Mouse (Mus musculus): ENCODE measurements around the gene Myo15. TPM values are rescaled to one million over a fixed set of nuclear protein-coding genes. Genes with fewer than 3 reads are reported as not detected.

The Myo15 gene
- total and polyA plus RNA-seq, 3 experiments, result 0.04 to 0.07 TPM; not detected in 1

GRCm38 (mm10) chr11:60454080-60454744 is 14.9 kb upstream of the Myo15 start, which contains the start of gene Drg2 (continued):
- TF ChIP-seq ZNF384 (IDR thresholded peaks at IDR 0.05; ENCODE audit: low read depth, low read length) (peak; percentile 58), GATA1 (IDR thresholded peaks at IDR 0.05; ENCODE audit: low read depth, low read length) (peak; percentile 27; the same call in 1 of the 2 replicates), JUND (IDR thresholded peaks at IDR 0.05; ENCODE audit: low read depth, low read length) (no peak), MAX (IDR thresholded peaks at IDR 0.05; ENCODE audit: low read length) (peak; percentile 96), UBTF (IDR thresholded peaks at IDR 0.05; ENCODE audit: borderline replicate concordance, insufficient read depth, low read depth, low read length) (peak; percentile 64; the same call in 1 of the 2 replicates), MYC (IDR thresholded peaks at IDR 0.05; ENCODE audit: low read depth, low read length) (peak; percentile 97), CTCF (IDR thresholded peaks at IDR 0.05 in 2 of 3, conservative IDR thresholded peaks at IDR 0.05 in 1 of 3; ENCODE audit: control insufficient read depth in 1 of 3, insufficient read depth in 1 of 3, low read depth in 2 of 3, low read length in 3 of 3, poor library complexity in 1 of 3, severe bottlenecking in 1 of 3) (peak in 1 of 3 experiments; percentile 24; a peak in 1 of 6 replicates), ZKSCAN1 (IDR thresholded peaks at IDR 0.05; ENCODE audit: low read depth, low read length) (no peak), MAZ (IDR thresholded peaks at IDR 0.05; ENCODE audit: low read depth, low read length) (no peak; the same call in none of the 2 replicates), TCF12 (IDR thresholded peaks at IDR 0.05; ENCODE audit: low read depth, low read length) (peak; percentile 89), SIN3A (IDR thresholded peaks at IDR 0.05; ENCODE audit: low read length) (peak; percentile 97), RCOR1 (IDR thresholded peaks at IDR 0.05; ENCODE audit: low read depth, low read length) (peak; percentile 57), ELF1 (IDR thresholded peaks at IDR 0.05; ENCODE audit: low read depth, low read length) (peak; percentile 89), HCFC1 (IDR thresholded peaks at IDR 0.05; ENCODE audit: low read depth, low read length) (peak; percentile 97), E2F4 (IDR thresholded peaks at IDR 0.05; ENCODE audit: borderline replicate concordance, low read depth, low read length) (no peak; the same call in 1 of the 2 replicates), RAD21 (IDR thresholded peaks at IDR 0.05; ENCODE audit: low read depth, low read length) (no peak), USF2 (IDR thresholded peaks at IDR 0.05; ENCODE audit: borderline replicate concordance in 1 of 2, insufficient read depth in 1 of 2, low read depth in 1 of 2, low read length in 2 of 2) (no peak), MXI1 (IDR thresholded peaks at IDR 0.05; ENCODE audit: low read depth, low read length) (peak; percentile 97), TBP (IDR thresholded peaks at IDR 0.05; ENCODE audit: low read depth, low read length) (peak; percentile 97)

GRCm38 (mm10) chr11:60454745-60455087 is 14.4 kb upstream of the Myo15 start:
- peaks cover 0 to 12% of the 10 kb centered on the region in 2 experiments; a peak in 3 of 4 replicates for H3K4me1 ChIP-seq (ENCODE audit: control insufficient read depth in 1 of 2, insufficient read depth in 2 of 2, low read length in 2 of 2)
- H3K27me3 ChIP-seq (ENCODE audit: control insufficient read depth in 1 of 2, insufficient read depth in 2 of 2, low read length in 2 of 2), result no peaks in the 10 kb centered on the region
- H3K9ac ChIP-seq (ENCODE audit: control insufficient read depth, low read depth, low read length, poor library complexity, severe bottlenecking), result peak overlapping the region; percentile 87
- no peak for DNase-seq (ENCODE audit: low read depth, low spot score)
- H3K36me3 ChIP-seq (ENCODE audit: control insufficient read depth in 1 of 2, insufficient read depth in 2 of 2, low read length in 2 of 2), result peaks cover 3 to 10% of the 10 kb centered on the region in 2 experiments; a peak in 2 of 4 replicates
- peak overlapping the region; percentile 71 to 90 for H3K4me3 ChIP-seq (ENCODE audit: control insufficient read depth in 1 of 2, insufficient read depth in 1 of 2, low read depth in 2 of 2, low read length in 2 of 2)
- H3K79me2 ChIP-seq (ENCODE audit: control insufficient read depth, insufficient read depth, low read length, poor library complexity), result peaks cover 16% of the 10 kb centered on the region
- H3K27ac ChIP-seq (ENCODE audit: control insufficient read depth, low read depth, low read length), result peak overlapping the region; percentile 73
- TF ChIP-seq MYB (IDR thresholded peaks at IDR 0.05; ENCODE audit: low read depth, low read length), result no peak
- TF ChIP-seq MXI1 (IDR thresholded peaks at IDR 0.05; ENCODE audit: low read depth, low read length), result peak; percentile 71; the same call in 1 of the 2 replicates
- TF ChIP-seq UBTF (IDR thresholded peaks at IDR 0.05; ENCODE audit: borderline replicate concordance, insufficient read depth, low read depth, low read length), result no peak
- H3K9me3 ChIP-seq (replicated peaks; ENCODE audit: insufficient read depth, low read length), result no peaks in the 10 kb centered on the region
